Mouse (Mus musculus) embryonic facial prominence, embryonic 14.5 days (tissue): ENCODE data around the gene Elavl4. TPM values are rescaled to one million over a fixed set of nuclear protein-coding genes. Genes with fewer than 3 reads are reported as not detected.

ENCODE experiments used
- ATAC-seq: fragments of 200-750 bp; cut with Nextera tagmentation; 2 replicates; pipeline ENCODE4 v1.8.0; 2017; ENCODE audit warnings: low read depth, moderate number of reproducible peaks, moderate TSS enrichment
- DNase-seq: peaks from one replicate; pipeline ENCODE4 v3.0.0-alpha.2; 2015; ENCODE audit warnings: low spot score
- H3K27ac ChIP-seq: fragments of 300-500 bp; sonication (generic); replicated peaks from 2 replicates; pipeline ENCODE4 v1.5.1; 2014; ENCODE audit warnings: low read depth, mild to moderate bottlenecking, low read length, moderate library complexity
- H3K27me3 ChIP-seq: fragments of 300-500 bp; sonication (generic); replicated peaks from 2 replicates; pipeline ENCODE4 v1.6.1; 2014; ENCODE audit warnings: low read length; ENCODE audit not compliant: control insufficient read depth, insufficient read depth
- H3K36me3 ChIP-seq: fragments of 300-500 bp; sonication (generic); 2 replicates; pipeline ENCODE4 v1.6.1; 2014; ENCODE audit warnings: low read length, mixed read lengths; ENCODE audit not compliant: control insufficient read depth, insufficient read depth
- H3K4me1 ChIP-seq: fragments of 300-500 bp; sonication (generic); 2 replicates; pipeline ENCODE4 v1.6.1; 2014; ENCODE audit warnings: antibody characterized with exemption, low read length; ENCODE audit not compliant: control insufficient read depth, insufficient read depth
- H3K4me2 ChIP-seq: fragments of 300-500 bp; sonication (generic); 2 replicates; pipeline ENCODE4 v1.6.1; 2014; ENCODE audit warnings: low read depth, mild to moderate bottlenecking, low read length, moderate library complexity, mixed read lengths
- H3K4me3 ChIP-seq: fragments of 300-500 bp; sonication (generic); 2 replicates; pipeline ENCODE4 v1.5.1; 2014; ENCODE audit warnings: low read depth, mild to moderate bottlenecking, low read length
- H3K9ac ChIP-seq: fragments of 300-500 bp; sonication (generic); 2 replicates; pipeline ENCODE4 v1.6.1; 2014; ENCODE audit warnings: low read depth, mild to moderate bottlenecking, low read length, moderate library complexity, mixed read lengths
- H3K9me3 ChIP-seq: fragments of 300-500 bp; sonication (generic); 2 replicates; pipeline ENCODE4 v1.6.1; 2016; ENCODE audit warnings: low read length; ENCODE audit not compliant: control insufficient read depth
- WGBS: fragments of 180-500 bp; shearing (Covaris S2); extraction: QIAGEN DNeasy Blood & Tissue Kit; methylation state at CpG from one replicate; pipeline ENCODE4 v1.1.7; 2014; 5-methylcytosine and 5-hydroxymethylcytosine counted together
- polyA plus RNA-seq: library from polyadenylated mRNA; unstranded; fragments of >200 nt; fragmentation: Nextera tagmentation; extraction: Ambion mirVana; gene quantifications from 2 replicates; pipeline ENCODE4 v1.2.1, GENCODE M21; 2014

The Elavl4 gene
- polyA plus RNA-seq, 1 experiment from 2014 or later: 34.2 TPM

DNA sequence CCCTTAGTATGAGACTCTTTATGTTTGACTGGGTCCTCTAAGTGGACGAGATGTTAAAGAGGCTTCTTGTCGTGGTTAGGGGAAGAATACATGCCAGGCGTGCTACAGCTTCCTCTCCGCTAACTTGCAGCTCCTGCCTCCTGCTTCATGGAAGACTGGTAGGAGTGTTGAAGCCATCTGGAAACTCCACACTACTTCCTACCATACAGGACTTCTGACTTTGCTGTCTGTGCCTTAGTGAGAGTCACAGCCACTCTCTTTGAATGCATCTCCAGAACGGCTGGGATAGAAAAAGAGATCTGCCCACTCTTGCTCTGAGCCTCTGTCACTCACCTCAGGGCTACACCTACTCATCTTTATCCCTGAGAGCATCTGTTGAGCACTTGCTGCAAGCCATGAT, 132.9 kb downstream of the Elavl4 start:
- H3K27ac ChIP-seq: no peak overlapping the region
- H3K27me3 ChIP-seq: no peaks in the 10 kb centered on the region
- no peaks in the 10 kb centered on the region for H3K9me3 ChIP-seq
- no peak overlapping the region for H3K4me2 ChIP-seq
- H3K4me3 ChIP-seq: no peak overlapping the region
- WGBS: 80% methylated on average over 5 of the region's 5 CpGs
- no peaks in the 10 kb centered on the region for H3K36me3 ChIP-seq
- no peaks in the 10 kb centered on the region for H3K4me1 ChIP-seq
- ATAC-seq: no peak
- DNase-seq: no peak
- H3K9ac ChIP-seq: no peak overlapping the region

DNA sequence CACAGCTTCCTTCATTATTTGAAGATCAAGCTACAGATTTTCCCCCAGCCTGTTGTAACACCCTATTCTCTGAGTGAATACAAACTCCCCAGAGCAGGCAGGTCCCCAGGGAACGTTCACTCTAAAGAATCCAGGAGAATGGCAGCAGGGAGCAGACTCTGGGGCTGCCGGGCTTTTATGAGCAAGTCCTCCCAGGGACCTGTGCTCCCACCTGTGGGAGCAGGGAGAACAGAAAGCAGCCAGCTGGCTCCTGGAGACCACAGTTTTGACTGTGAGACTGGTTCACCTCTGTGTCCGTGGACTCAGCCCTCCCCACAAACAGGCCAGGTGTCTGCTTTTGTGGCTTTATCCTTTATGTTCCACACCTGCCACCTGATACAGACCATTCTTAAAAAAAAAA, 134.2 kb downstream of the Elavl4 start:
- Histone ChIP-seq H3K36me3 (no peaks in the 10 kb centered on the region), H3K9me3 (no peaks in the 10 kb centered on the region), H3K4me2 (no peak overlapping the region), H3K27ac (no peak overlapping the region), H3K9ac (no peak overlapping the region), H3K27me3 (no peaks in the 10 kb centered on the region), H3K4me1 (no peaks in the 10 kb centered on the region), H3K4me3 (no peak overlapping the region)
- peak; percentile 73; the same call in 1 of the 2 replicates for ATAC-seq
- 54% methylated on average over 3 of the region's 3 CpGs for WGBS
- DNase-seq: peak; percentile 55

- Histone ChIP-seq H3K4me1 (no peaks in the 10 kb centered on the region), H3K36me3 (no peaks in the 10 kb centered on the region)
- no peak for ATAC-seq
Observed at GRCm38 (mm10) chr4:110214543-110214942, 137.2 kb downstream of the Elavl4 start.

DNA sequence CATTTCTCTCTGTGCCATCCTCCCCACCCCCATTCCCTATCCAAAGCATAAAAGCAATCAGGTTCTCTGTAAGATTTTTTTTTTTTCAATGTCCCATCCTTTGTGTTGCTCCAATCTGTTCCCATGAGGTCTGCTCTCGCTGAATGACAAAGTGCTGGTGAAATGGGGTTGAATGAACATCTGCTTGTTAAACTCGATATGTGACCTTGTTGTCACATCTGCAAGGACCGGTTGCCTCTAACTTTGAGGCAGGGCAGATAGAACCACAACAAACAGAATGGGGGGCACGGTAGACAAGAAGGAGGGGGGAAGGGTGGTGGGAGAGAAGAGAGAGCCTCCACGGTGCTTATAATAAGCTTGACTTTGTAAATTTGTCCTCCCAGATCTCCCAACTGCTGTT, 138.0 kb downstream of the Elavl4 start:
- Histone ChIP-seq H3K4me1 (no peaks in the 10 kb centered on the region), H3K9ac (no peak overlapping the region), H3K4me3 (no peak overlapping the region), H3K9me3 (no peaks in the 10 kb centered on the region), H3K36me3 (no peaks in the 10 kb centered on the region), H3K27me3 (no peaks in the 10 kb centered on the region), H3K27ac (no peak overlapping the region), H3K4me2 (no peak overlapping the region)
- no peak for ATAC-seq
- no peak for DNase-seq
- WGBS: 35% methylated on average over 5 of the region's 5 CpGs

More at GRCm38 (mm10) chr4:110214543-110214942, 137.2 kb downstream of the Elavl4 start:
- Histone ChIP-seq H3K27me3 (no peaks in the 10 kb centered on the region), H3K4me3 (no peak overlapping the region), H3K9me3 (no peaks in the 10 kb centered on the region), H3K27ac (no peak overlapping the region), H3K4me2 (no peak overlapping the region), H3K9ac (no peak overlapping the region)
- WGBS: 85% methylated on average over 6 of the region's 6 CpGs
- DNase-seq: no peak

DNA sequence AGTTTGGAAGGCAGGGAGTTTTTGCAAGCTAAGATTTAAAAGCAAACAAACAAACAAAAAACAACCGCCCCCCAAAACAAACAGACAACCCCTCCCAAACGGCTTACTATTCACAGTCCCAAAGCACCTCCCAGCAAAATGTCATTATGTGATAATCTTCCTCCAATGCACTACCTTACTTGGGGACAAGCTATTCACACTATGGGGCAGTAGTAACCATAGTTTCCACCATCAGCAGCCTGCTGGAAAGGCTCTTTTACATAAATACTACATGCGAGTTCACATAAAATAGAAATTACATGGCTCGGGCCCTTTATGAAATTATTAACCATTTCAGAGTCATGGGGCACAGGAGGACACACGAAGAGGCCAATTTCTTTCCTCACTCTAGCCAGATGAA, 141.5 kb downstream of the Elavl4 start:
- Histone ChIP-seq H3K27ac (no peak overlapping the region), H3K9me3 (no peaks in the 10 kb centered on the region), H3K9ac (no peak overlapping the region), H3K4me1 (no peaks in the 10 kb centered on the region), H3K27me3 (no peaks in the 10 kb centered on the region), H3K4me3 (no peak overlapping the region), H3K36me3 (no peaks in the 10 kb centered on the region), H3K4me2 (no peak overlapping the region)
- no peak for DNase-seq
- no peak for ATAC-seq
- WGBS: 64% methylated on average over 5 of the region's 5 CpGs

GRCm38 (mm10) chr4:110209613-110210012, 142.1 kb downstream of the Elavl4 start:
- Histone ChIP-seq H3K9me3 (no peaks in the 10 kb centered on the region), H3K27me3 (no peaks in the 10 kb centered on the region), H3K36me3 (no peaks in the 10 kb centered on the region), H3K4me3 (no peak overlapping the region), H3K27ac (no peak overlapping the region), H3K9ac (no peak overlapping the region), H3K4me2 (no peak overlapping the region), H3K4me1 (no peaks in the 10 kb centered on the region)
- peak; percentile 28 for DNase-seq
- ATAC-seq: no peak
- 25% methylated on average over 5 of the region's 5 CpGs for whole genome bisulfite sequencing

DNA sequence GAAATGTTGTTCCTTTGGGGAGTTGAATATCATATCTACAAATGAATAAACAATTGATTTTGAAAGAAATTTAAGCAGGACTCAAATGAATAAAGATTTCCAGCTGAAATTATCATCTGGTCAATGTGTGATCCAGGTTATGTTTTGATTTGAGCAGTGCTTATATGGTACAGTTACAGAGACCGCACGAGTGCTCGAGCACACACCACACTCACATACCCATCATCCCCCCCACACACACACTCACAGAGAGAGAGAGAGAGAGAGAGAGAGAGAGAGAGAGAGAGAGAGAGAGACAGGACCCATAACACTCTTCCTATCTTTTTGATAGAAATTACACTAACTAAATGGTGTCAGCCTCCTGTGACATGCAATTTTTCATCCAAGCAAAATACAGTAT, 150.0 kb downstream of the Elavl4 start:
- WGBS: 78% methylated on average over 3 of the region's 3 CpGs
- ATAC-seq (no peak), DNase-seq (no peak)
- H3K36me3 ChIP-seq: no peaks in the 10 kb centered on the region
- no peak overlapping the region for H3K9ac ChIP-seq
- H3K9me3 ChIP-seq: no peaks in the 10 kb centered on the region
- no peaks in the 10 kb centered on the region for H3K27me3 ChIP-seq
- no peak overlapping the region for H3K4me2 ChIP-seq
- no peaks in the 10 kb centered on the region for H3K4me1 ChIP-seq
- no peak overlapping the region for H3K27ac ChIP-seq
- no peak overlapping the region for H3K4me3 ChIP-seq

DNA sequence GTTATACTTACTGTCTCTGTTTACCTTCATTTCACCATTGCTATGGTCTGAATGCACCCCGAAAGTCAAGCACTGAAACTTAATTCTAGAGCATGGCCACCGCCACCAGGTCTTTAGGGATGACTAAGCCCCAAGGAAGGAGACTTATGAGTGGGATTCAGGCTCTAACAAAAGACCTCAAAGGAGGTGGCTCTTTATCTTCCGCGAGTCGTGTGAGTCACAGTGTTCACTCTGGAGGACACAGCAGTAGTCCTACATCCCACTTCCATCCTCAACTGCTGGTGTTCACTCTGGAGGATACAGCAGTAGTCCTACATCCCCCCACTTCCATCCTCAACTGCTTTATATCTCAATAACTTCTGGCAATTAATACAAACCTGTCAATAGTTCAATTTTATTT, 151.8 kb downstream of the Elavl4 start:
- ATAC-seq: no peak
- 93% methylated on average over 5 of the region's 5 CpGs for WGBS

GRCm38 (mm10) chr4:110198600-110198999, 153.1 kb downstream of the Elavl4 start:
- Histone ChIP-seq H3K4me2 (no peak overlapping the region), H3K36me3 (no peaks in the 10 kb centered on the region), H3K9ac (no peak overlapping the region), H3K27ac (no peak overlapping the region), H3K4me1 (no peaks in the 10 kb centered on the region), H3K4me3 (no peak overlapping the region), H3K27me3 (no peaks in the 10 kb centered on the region), H3K9me3 (no peaks in the 10 kb centered on the region)
- ATAC-seq: no peak
- DNase-seq: no peak
- 72% methylated on average over 2 of the region's 2 CpGs for WGBS

More for the DNA sequence above, 151.8 kb downstream of the Elavl4 start:
- DNase-seq: no peak
- Histone ChIP-seq H3K36me3 (no peaks in the 10 kb centered on the region), H3K9me3 (no peaks in the 10 kb centered on the region), H3K27ac (no peak overlapping the region), H3K4me1 (no peaks in the 10 kb centered on the region), H3K4me2 (no peak overlapping the region), H3K9ac (no peak overlapping the region), H3K4me3 (no peak overlapping the region), H3K27me3 (no peaks in the 10 kb centered on the region)
